Mouse (Mus musculus) layer of hippocampus, adult 2 months (tissue): ENCODE results near the gene Ucp3. TPM values are rescaled to one million over a fixed set of nuclear protein-coding genes. Genes with fewer than 3 reads are reported as not detected.
A peak's percentile ranks its signal among the peaks of the same experiment; 100 is the strongest.
"Not testable (repeated sequence)": the region's sequence is repeated elsewhere in the genome, so short reads cannot be mapped to it uniquely, and the experiment has no call there.

Experiments used
- DNase-seq, 2 experiments: peaks; one replicate each; pipeline ENCODE4 v3.0.0; 2022; ENCODE audit warnings: low spot score in 2 of 2
- H3K27ac ChIP-seq: fragments of 200-600 bp; 2 replicates; pipeline ENCODE4 v1.8.1; 2022
- H3K4me3 ChIP-seq: fragments of 200-600 bp; 2 replicates; pipeline ENCODE4 v1.8.1; 2022; ENCODE audit warnings: mild to moderate bottlenecking
- CTCF ChIP-seq: fragments of 200-600 bp; conservative IDR thresholded peaks from 2 replicates; pipeline ENCODE4 v1.8.1; 2022; ENCODE audit warnings: antibody characterized with exemption, mild to moderate bottlenecking, moderate library complexity
- total RNA-seq, 2 experiments: library from RNA; stranded (reverse); gene quantifications; 2 replicates each; pipeline ENCODE4 v1.2.3; 2021

Gene Ucp3
- total RNA-seq, 2 experiments from 2014 or later: 3.0 to 3.6 TPM

DNA sequence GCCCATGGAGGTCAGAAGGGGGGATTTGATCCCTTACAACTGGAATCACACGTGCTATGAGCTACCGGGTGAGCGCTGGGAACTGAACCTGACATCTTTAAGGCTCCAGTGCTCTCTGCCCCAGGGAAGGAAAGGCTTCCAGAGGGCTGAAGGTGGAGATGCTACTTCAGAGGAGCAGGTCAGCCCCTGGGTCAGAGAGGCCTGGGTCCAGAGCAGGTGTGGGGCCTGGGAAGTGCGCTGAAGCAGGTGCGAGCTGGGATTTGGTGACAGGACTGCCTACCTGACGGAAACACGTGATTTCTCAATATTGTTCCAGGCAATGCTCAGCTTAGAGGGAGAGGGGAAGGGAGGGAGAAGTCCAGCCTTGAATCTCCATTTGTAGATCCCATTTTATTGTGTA lies 8.5 kb upstream of the Ucp3 start:
- no peak overlapping the region for H3K4me3 ChIP-seq
- no peak for TF ChIP-seq CTCF
- no peak for DNase-seq
- no peak overlapping the region for H3K27ac ChIP-seq

DNA sequence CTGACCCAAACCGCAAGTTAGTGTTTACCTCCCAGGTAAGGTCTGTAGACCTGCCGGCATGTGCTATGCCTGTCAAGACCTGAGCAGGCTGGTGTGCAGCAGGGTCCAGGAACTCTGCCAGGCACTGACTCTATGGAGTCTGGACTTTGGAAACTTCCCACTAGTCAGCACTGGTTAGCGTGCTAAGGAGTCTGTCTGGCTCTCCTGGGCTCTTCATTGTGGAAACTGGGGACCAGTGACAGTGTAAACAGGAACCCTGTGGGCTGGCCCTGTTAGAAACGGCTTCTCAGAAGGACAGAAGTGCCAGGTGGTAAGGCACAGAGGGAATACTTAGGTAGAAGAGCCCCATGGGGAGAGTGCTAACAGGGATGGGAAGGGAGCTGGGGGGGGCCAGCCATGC lies 7.5 kb upstream of the Ucp3 start:
- Histone ChIP-seq H3K27ac (peak overlapping the region; percentile 73), H3K4me3 (no peak overlapping the region)
- DNase-seq: no peak
- TF ChIP-seq CTCF: no peak

DNA sequence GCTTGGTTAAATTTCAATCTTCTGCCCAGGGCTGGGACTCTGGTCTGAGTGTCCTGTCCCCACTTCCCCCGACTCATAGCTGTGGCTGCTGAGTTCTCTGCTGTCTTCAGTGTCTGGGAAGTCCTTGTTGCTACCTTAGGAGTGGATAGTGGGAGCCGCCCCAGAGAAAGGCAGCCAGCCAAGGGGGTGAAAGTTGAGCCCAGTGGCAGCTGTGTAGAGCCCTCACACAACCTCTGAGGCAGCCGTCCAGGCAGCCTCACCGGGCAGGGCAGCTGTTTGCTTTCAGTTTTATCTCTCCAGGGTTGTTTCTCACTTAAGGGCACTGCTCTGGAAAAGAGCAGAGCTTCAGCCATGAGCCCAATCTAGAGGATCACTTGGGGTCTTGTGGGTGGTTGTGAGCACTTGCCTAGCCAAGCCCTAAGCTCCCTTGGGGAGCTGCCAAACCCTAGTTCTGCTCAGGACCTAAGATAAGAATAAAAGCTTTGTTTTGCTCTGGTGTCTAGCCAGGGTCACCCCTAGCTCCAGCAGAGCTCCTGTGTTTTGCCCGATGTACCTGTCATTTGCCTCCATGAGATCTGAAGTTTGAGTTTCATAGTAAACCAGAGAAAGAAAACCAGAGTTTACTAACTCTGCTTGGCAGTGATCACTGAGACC lies 7.0 kb upstream of the Ucp3 start:
- TF ChIP-seq CTCF: no peak
- H3K4me3 ChIP-seq: no peak overlapping the region
- H3K27ac ChIP-seq: peak overlapping the region; percentile 73
- no peak for DNase-seq

GRCm38 (mm10) chr7:100466781-100467510 lies 5.8 kb upstream of the Ucp3 start:
- Histone ChIP-seq H3K4me3 (no peak overlapping the region), H3K27ac (no peak overlapping the region)
- no peak for TF ChIP-seq CTCF
- DNase-seq: no peak

DNA sequence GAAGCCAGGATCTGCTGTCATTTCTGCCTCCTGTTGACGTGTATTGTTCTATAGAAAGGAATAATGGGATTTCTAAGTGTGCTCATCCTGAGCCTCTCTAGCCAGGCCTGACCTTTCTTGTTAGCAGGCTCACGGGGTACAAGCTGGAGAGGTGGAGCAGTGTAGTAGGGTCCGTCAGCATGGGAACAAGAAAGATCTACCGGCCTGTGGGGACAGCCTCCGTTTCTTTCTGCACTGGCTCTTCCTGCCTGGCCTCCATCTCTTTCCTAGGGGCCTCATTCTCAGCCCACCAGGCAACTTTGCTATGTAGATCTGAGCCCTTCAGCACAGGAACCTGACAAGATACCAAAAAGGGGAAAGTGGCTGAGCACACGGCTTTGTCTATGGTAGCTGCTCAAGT lies 4.0 kb upstream of the Ucp3 start:
- DNase-seq: no peak
- TF ChIP-seq CTCF: no peak
- Histone ChIP-seq H3K4me3 (no peak overlapping the region), H3K27ac (no peak overlapping the region)

- DNase-seq: no peak
- no peak overlapping the region for H3K4me3 ChIP-seq
- TF ChIP-seq CTCF: no peak
- no peak overlapping the region for H3K27ac ChIP-seq
Observed at GRCm38 (mm10) chr7:100469502-100469901, 3.3 kb upstream of the Ucp3 start.

DNA sequence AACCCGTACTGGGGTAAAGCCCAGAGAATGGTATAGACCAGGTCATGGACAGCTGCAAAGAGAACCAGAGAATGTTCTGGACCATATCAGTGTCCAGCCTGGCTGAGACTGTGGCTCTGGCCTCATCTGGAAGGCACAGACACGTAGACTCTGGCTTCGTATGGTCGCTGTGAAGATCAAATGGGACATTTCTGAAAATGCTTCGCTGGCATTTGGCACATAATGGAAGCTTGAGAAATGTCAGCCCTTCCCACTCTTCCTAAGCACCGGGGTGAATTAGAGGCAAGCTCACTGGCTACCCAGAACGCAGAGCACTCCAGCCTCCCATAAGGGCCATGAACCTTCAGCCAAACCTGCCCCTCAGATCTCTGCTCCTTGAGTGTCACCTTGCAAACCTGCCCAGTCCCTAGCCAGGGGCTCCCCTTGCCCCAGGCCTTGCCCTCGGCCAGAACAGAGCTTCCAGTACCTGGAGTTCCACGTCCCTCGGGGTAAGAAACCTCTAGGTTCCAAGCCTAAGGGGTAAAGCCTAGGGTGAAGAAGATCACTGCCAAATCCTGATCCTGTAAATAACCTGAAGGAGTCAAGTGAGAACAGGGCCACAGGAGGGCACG lies 1.9 kb upstream of the Ucp3 start:
- DNase-seq: no peak
- TF ChIP-seq CTCF: no peak
- no peak overlapping the region for H3K4me3 ChIP-seq
- no peak overlapping the region for H3K27ac ChIP-seq

DNA sequence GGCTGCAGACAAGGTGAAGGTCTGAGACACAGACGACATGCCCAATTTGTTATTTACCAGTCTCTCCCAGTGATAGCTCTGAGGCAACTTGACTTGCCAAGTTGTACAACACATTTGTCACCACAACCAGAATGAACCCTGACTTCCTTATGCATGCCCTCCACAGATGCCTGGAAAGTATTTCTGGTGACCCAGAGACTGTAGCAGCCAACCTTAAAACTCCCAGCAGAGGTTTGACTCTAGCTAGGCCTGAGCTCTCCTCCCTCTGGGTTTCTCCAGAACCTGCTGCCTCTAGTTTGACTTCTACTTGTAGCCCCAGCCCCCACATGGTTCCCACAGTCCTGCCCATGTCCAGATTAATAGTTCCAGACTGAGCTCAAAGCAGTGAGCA lies 1.4 kb upstream of the Ucp3 start:
- DNase-seq: no peak
- no peak for TF ChIP-seq CTCF
- no peak overlapping the region for H3K4me3 ChIP-seq
- no peak overlapping the region for H3K27ac ChIP-seq

DNA sequence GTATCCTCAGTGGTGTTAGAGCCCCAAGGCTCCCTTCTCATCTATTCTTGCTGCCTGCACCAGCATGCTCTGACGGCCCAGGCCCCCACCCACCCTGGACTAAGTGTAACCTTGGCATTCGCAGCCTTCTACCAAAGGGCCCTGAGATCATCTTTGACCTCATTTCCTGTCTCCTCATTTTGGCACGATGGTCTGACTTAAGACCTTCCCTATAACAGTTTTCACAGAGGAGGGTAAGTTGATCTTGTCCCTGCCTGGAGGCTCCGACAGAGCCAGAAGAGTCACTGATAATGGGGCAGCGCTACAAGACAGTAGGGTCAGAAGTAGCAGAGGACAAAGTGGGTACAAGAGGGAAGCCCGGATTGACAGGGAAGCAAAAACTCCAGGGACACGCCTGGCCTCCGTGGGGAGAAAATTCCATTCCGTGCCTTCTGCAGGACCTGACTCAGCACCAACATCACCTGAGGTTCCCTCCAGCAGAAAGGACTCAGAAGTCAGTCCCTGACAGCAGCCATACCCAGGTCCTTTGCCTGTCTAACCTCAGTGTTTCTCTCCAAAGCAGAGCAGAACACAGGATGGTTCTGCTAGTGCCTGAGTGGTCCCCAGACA lies 1.2 kb downstream of the Ucp3 start:
- no peak overlapping the region for H3K27ac ChIP-seq
- no peak for DNase-seq
- TF ChIP-seq CTCF: no peak
- H3K4me3 ChIP-seq: no peak overlapping the region

- no peak for DNase-seq
- Histone ChIP-seq H3K27ac (no peak overlapping the region), H3K4me3 (no peak overlapping the region)
- TF ChIP-seq CTCF: no peak
Observed at GRCm38 (mm10) chr7:100474680-100475079, 1.9 kb downstream of the Ucp3 start.

GRCm38 (mm10) chr7:100479100-100479822 lies 6.5 kb downstream of the Ucp3 start:
- Histone ChIP-seq H3K4me3 (no peak overlapping the region), H3K27ac (no peak overlapping the region)
- no peak for DNase-seq
- no peak for TF ChIP-seq CTCF

DNA sequence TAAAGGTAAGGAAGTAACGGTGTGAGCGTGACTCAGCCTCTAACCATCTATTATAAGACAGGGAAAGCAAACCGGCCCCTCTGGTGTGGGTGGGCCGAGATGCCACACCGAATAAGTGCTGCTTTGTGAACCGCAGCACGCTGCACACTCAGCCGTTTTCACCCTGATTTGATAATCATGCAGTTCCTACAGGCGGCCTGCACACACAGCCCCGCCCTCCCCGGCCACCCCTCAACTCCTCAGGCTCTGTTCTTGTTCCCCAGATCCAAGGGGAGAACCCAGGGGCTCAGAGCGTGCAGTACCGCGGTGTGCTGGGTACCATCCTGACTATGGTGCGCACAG lies 7.0 kb downstream of the Ucp3 start:
- Histone ChIP-seq H3K27ac (no peak overlapping the region), H3K4me3 (no peak overlapping the region)
- no peak for DNase-seq
- no peak for TF ChIP-seq CTCF

DNA sequence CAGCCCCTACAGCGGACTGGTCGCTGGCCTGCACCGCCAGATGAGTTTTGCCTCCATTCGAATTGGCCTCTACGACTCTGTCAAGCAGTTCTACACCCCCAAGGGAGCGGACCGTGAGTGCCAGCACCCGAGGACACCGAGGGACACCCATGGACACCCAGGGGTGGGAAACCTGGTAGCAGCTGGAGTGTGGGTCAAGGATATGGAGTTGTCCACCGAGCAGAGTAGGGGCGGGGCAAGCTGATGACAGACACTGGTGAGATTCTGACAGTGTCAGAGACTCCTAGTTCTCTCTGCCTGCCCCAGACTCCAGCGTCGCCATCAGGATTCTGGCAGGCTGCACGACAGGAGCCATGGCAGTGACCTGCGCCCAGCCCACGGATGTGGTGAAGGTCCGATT lies 7.4 kb downstream of the Ucp3 start:
- Histone ChIP-seq H3K27ac (no peak overlapping the region), H3K4me3 (no peak overlapping the region)
- no peak for TF ChIP-seq CTCF
- no peak for DNase-seq

DNA sequence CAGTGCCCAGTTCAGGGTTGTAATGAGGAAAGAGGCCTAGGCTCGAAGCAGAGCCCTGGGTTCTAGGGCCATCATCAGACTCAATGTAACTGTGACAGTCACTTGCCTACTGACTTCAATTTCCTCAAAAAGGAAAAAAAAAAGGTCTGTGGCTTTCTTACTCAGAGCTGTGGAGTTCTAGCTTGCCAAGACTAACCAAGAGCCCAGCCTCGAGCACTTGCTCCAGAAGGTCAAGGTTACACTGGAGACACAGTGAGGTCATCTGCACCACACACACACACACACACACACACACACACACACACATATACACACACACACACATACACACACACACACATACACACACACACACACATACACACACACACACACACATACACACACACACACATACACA lies 9.3 kb downstream of the Ucp3 start:
- not testable (repeated sequence) for DNase-seq, H3K27ac ChIP-seq, H3K4me3 ChIP-seq
